Mouse (Mus musculus) natural killer cell, adult 2 months (primary cell): Measurements from ENCODE around the gene Ighmbp2.
A peak's percentile ranks its signal among the peaks of the same experiment; 100 is the strongest.

Experiments used
- DNase-seq, 2 experiments: peaks; one replicate each; pipeline ENCODE4 v3.0.0; 2022; ENCODE audit warnings: low spot score in 2 of 2

Gene Ighmbp2

DNA sequence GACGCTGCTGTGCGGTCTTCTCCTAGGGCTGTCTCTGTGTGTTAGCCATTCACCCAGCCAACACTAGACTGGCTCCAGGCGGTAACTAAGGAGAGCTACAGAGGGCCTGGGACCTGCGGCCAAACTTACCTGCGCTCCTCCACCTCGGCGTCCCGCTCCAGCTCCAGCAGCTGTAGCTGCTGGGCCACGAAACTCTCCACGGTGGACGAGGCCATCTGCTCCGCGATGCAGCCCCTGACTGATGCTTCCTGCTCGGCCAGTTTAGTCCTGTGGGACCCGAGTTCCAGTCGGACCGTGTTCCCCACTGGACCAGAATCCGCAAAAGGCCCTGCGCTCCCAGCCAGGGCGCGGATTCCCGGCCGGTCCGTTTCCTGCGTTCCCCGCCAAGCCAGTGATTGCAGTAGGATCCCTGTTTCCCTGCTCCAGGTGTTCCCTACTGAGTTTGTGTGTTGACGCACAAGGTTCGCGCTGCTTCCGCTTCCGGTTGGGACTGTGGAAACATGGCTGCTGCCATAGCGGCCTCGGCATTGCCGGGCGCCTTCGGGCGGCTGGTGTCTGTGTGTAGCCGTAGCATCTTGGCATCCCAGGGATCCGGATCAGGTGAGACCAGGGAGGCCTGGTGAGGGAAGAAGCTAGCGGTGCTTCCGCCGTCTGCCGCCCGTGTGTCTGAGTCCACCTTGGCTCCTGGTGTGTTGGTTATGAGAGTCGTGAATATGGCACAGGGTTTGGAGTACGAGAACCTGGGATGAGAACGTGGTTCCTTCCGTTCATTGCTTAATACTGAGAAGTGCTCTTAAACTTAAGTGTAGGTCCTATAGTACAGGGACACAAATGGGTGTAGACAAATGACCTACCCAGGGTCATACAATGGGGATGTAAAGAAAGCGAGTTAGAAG lies at the start of gene Ighmbp2, which contains the start of gene Mrpl21:
Gene Ighmbp2 (minus strand): TSS at position 446 of the 896 bp plus-strand sequence.
Gene Mrpl21 (plus strand): TSS at position 330 of the 896 bp plus-strand sequence.
- DNase-seq = peak; percentile 78 to 83

DNA sequence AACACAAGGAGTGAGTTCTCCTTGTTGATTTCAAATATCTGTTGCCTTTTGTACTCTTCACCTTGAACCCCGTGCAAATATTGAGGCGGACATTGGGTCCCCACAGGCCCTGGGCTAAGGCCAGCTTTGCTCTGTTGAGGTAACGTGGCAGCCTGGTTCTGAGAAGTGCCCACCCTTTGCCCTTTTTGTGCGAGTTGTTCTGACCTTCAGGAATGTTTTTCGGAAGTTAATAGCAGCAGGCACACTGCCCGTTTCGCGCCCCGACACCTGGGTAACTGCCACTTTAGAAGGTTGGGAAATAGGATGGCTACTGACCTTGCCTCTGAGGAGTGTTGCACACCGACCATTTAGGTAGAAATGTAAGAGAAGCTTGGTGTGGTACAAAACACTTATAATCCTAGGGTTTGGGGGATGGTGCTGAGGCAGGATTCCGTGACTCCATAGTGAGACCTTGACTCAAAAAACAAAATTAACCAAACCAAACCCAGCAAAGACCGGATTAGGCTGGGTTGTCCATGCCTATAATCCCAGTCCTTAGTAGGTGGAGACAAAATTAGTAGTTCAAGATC lies 43.7 kb upstream of the Ighmbp2 start:
- DNase-seq = no peak

GRCm38 (mm10) chr19:3325771-3326478 lies 43.1 kb upstream of the Ighmbp2 start:
- no peak for DNase-seq

DNA sequence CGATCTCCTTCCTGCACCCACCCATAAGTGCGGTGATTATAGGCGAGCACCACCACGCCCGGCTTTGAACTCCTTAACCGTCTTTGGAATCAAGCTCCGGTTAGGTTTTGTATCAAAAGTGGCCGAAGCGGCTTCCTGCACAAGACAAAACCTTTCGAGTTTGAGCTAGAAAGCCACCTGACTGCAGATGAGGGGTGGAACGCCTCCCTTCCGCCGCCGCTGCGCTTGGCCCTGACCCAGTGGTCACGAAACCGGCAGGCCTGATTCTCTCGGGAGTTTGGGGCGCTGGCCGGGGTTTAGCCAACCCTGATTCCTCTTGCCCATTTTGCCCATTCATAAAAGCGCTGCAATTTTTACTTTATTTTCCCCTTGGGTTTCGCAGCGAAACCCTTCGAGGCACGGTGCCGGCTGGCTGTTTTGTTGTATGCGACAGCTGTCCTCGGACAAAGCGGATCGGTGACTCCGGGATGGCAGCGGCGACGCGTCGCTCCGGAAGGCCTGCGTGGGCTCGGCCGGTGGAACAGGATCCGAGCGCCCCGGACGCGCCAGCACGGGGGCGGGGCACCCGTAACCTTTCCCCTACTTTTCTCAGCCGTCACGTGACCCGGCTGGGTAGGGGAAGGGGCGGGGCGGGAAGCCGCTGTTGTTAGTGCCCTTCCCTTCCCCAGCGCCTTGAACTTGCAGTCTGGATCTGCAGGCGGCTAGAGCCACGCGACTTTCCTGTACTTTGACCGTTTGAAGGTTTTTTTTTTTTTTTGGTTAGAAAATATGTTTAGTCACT lies 42.3 kb upstream of the Ighmbp2 start:
- DNase-seq = peak; percentile 86 to 90

- DNase-seq = peak; percentile 16 to 32
These were observed 41.5 kb upstream of the Ighmbp2 start for GRCm38 (mm10) chr19:3324271-3324811.

- DNase-seq = peak; percentile 26 to 37
These were observed 41.0 kb upstream of the Ighmbp2 start for GRCm38 (mm10) chr19:3323753-3324270.

- peak; percentile 58 to 66 for DNase-seq
These were observed 40.4 kb upstream of the Ighmbp2 start for GRCm38 (mm10) chr19:3323201-3323621.

DNA sequence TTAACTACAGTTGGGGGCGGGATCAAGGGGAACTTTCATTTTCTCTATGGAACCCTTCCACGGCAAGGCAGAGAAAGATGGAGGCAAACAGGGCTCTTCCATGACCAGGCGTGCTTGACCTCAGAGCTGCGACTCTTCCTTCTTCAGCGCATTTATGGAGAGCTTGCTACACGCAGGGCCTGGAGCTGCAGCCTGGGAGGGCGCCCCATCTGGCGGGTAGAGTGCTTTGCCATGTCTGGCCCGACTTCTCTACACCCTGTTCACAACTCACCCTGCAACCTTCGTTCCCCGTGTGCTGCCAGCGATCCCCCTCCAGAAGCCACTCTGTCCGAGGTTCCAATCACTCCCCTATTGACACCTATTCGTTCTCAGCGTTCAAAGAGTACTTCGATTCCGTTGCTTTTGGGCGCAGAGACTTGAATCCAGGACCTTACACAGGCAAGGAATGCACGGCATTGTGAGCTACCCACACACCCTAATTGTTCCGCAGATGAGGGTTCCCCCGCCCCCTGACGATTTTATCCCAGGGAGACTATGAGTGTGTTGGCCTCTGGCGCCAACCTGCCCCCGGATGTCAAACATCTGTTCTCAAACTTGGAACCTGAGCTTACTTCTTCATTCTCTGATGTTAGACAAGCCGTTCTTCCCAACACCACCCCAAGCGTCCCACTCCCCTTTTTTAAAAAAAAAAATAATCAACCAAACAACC lies 39.6 kb upstream of the Ighmbp2 start, which contains the start of gene Cpt1a:
Gene Cpt1a (plus strand): TSS at position 74 of the 709 bp plus-strand sequence.
- peak; percentile 47 to 64 for DNase-seq

- DNase-seq = peak; percentile 21 to 32
These were observed 38.8 kb upstream of the Ighmbp2 start for GRCm38 (mm10) chr19:3321617-3322016.

GRCm38 (mm10) chr19:3320801-3321200 lies 38.0 kb upstream of the Ighmbp2 start:
- peak; percentile 23 to 25 for DNase-seq

DNA sequence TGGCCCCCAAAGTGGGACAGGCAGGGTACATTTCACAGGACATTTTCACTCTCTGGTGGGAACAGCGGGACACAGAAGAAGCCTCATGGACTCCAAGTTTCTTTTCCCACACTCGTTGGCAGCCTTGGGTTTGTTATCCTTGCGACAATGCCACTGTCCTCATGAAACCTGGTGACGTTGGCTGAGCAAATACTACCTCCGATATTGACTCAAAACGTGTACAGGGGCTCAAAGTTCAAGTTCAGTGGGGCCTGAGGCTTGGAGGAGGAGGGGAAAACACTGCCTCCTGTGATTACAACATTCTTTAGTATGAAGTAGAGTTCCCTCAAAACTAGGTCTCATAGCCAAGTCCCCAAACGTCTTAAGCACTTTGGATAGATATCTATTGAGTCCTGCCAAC lies 37.3 kb upstream of the Ighmbp2 start:
- DNase-seq = no peak

- DNase-seq = no peak
These were observed 36.5 kb upstream of the Ighmbp2 start for GRCm38 (mm10) chr19:3319341-3319740.

DNA sequence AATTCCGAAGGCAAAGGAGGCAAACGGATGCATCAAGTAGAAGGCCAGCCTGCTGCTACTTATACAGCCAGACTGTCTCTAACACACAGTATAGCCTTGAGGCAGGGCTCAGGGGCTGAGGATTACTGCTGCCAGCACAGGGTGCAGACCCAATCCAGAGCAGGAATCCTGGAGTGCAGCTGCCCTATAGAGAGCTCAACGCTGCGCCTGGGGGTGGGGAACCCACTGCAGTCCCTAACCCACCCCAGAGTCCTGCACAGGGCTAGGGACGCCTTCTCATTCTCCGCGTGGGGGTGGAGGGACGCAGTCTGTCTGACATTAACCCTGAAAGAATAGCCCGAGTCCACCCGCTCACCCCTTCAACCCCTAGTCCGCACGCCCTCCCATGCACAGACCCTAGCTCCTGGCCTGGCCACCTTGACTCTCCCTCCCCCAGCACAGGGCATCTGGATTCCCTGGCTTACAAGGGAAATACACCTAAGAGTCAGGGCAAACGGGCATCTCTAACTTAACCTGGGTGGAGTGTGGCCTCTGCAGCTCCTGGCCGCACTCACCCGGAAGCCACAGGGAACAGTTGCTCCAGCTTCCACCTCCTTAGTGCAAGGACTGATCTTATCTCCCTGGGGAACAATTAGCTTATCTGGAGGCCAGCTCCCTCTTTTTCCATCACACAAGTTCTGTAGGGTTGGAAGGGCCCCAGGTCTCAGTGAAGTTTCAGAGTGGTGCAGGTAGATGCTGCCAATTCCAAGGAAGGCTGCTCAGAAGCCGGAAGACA lies 24.5 kb upstream of the Ighmbp2 start:
- DNase-seq = no peak

DNA sequence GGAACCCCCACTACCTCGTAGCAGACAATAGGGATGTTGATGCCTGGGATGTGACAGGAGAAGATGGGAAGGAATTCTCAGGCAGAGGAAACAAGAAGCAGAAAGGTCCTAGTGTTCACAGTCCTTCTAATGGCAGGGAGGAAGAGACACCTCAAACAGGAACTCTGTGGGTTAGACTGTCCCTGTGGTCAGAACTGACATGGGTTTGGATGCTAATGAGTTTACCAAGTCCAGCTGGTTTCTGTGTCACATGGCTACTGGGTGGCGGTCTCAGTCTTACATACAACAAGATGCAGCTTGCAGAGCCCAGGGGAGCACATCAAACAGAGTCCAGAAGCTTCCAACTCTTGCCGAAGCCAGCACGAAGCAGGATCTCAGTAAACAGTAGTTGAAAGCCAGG lies 21.2 kb upstream of the Ighmbp2 start:
- DNase-seq = no peak

- no peak for DNase-seq
These were observed 15.0 kb upstream of the Ighmbp2 start for GRCm38 (mm10) chr19:3297775-3298174.

DNA sequence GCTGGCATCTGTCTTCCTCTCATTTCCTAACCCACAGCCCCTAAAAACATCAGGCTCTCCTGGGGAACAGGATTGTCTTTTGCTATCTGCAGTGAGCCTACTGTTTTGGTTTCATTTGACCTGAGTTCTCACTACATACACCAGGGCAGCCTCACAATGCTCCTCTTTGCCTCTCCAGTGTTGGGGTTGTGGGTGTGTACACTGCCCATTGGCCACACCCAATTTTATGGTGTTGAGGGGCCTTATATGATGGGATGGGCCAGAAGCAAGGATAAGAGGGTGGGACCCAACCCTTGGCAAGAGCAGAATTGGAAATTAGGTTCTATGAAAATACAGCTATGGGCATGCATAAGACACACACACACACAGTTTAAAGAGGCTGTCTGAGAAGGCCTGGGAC lies 14.2 kb upstream of the Ighmbp2 start:
- no peak for DNase-seq

DNA sequence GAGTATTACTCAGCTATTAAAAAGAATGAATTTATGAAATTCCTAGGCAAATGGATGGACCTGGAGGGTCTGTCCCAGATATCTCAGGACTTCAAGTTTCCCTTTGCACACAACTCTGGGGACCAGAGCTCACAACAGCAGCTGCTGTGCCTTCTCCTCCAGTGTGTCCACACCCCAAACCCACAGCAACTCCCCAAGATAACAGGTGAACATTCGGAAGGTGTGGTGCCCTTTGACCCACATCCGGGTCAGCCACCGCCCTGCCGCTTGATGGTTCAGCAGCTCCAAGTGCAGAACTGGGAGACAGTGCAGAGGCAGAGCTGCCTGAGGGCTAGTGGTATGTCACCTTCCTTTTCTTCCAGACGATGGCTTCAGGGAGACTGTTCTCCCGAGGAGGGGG lies 12.4 kb upstream of the Ighmbp2 start:
- DNase-seq = no peak

DNA sequence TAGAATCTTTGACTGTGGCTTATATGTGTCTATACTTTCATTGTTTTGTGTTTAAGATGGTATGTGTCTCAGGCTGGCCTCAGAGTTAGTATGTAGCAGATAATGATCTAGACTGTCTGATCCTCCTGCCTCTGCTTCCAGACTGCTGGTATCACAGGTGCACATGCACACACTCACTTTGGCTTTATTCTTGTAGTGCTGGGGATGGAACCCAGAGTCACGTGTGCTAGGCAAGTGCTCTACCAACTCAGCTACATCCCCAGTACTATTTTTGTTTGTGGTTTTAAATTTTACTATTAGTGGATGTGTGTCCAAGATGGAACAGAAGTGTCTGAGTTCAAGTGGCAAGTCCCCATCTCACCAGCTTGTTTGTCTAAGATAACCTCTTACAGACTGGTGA lies 10.2 kb upstream of the Ighmbp2 start:
- no peak for DNase-seq

GRCm38 (mm10) chr19:3292028-3292427 lies 9.2 kb upstream of the Ighmbp2 start:
- peak; percentile 29 to 50 for DNase-seq

- no peak for DNase-seq
These were observed 6.2 kb upstream of the Ighmbp2 start for GRCm38 (mm10) chr19:3289006-3289405.
